Mouse (Mus musculus): Measurements from ENCODE around the gene Tnfaip8l1. TPM values are rescaled to one million over a fixed set of nuclear protein-coding genes. Genes with fewer than 3 reads are reported as not detected.

Tnfaip8l1 gene
- total and polyA plus RNA-seq, 3 experiments = 4.0 to 5.5 TPM; not detected in 1

GRCm38 (mm10) chr17:56212676-56213075, 50.4 kb downstream of the Tnfaip8l1 start:
- Histone ChIP-seq H3K79me2 (ENCODE audit: control insufficient read depth, insufficient read depth, low read length, poor library complexity) (peaks cover 7% of the 10 kb centered on the region; the same call in 1 of the 2 replicates), H3K9ac (ENCODE audit: control insufficient read depth, low read depth, low read length, poor library complexity, severe bottlenecking) (no peak overlapping the region), H3K4me3 (ENCODE audit: control insufficient read depth in 1 of 2, insufficient read depth in 1 of 2, low read depth in 2 of 2, low read length in 2 of 2) (no peak overlapping the region), H3K9me3 (replicated peaks; ENCODE audit: insufficient read depth, low read length) (no peaks in the 10 kb centered on the region), H3K4me1 (ENCODE audit: control insufficient read depth in 1 of 2, insufficient read depth in 2 of 2, low read length in 2 of 2) (peaks cover 0 to 9% of the 10 kb centered on the region in 2 experiments; a peak in 1 of 4 replicates), H3K36me3 (ENCODE audit: control insufficient read depth in 1 of 2, insufficient read depth in 2 of 2, low read length in 2 of 2) (peaks cover under 1 to 2% of the 10 kb centered on the region in 2 experiments; a peak in 2 of 4 replicates), H3K27ac (ENCODE audit: control insufficient read depth, low read depth, low read length) (no peak overlapping the region), H3K27me3 (ENCODE audit: control insufficient read depth in 1 of 2, insufficient read depth in 2 of 2, low read length in 2 of 2) (no peaks in the 10 kb centered on the region)
- no peak for TF ChIP-seq MEF2A (IDR thresholded peaks at IDR 0.05; ENCODE audit: extremely low read depth, insufficient replicate concordance, low read depth, low read length, poor library complexity, severe bottlenecking)
- no peak for TF ChIP-seq CHD2 (IDR thresholded peaks at IDR 0.05; ENCODE audit: low read length)
- TF ChIP-seq NRF1 (IDR thresholded peaks at IDR 0.05; ENCODE audit: insufficient read depth, low read depth, low read length, poor library complexity, severe bottlenecking) = no peak
- TF ChIP-seq ZMIZ1 (IDR thresholded peaks at IDR 0.05; ENCODE audit: low read depth, low read length) = no peak
- no peak for DNase-seq (ENCODE audit: low read depth, low spot score)

- peaks cover 13% of the 10 kb centered on the region for H3K79me2 ChIP-seq (ENCODE audit: control insufficient read depth, insufficient read depth, low read length, poor library complexity)
- TF ChIP-seq NELFE (IDR thresholded peaks at IDR 0.05; ENCODE audit: low read depth, low read length) (no peak), TBP (IDR thresholded peaks at IDR 0.05; ENCODE audit: low read depth, low read length) (no peak), POLR2AphosphoS2 (IDR thresholded peaks at IDR 0.05; ENCODE audit: low read length) (no peak), JUND (IDR thresholded peaks at IDR 0.05; ENCODE audit: low read depth, low read length) (no peak), TCF12 (IDR thresholded peaks at IDR 0.05; ENCODE audit: low read depth, low read length) (no peak), GABPA (IDR thresholded peaks at IDR 0.05; ENCODE audit: low read depth, low read length) (no peak), ETS1 (IDR thresholded peaks at IDR 0.05; ENCODE audit: low read depth, low read length) (no peak), HCFC1 (IDR thresholded peaks at IDR 0.05; ENCODE audit: low read depth, low read length) (no peak), ZNF384 (IDR thresholded peaks at IDR 0.05; ENCODE audit: low read depth, low read length) (no peak), SIN3A (IDR thresholded peaks at IDR 0.05; ENCODE audit: low read length) (no peak), E2F4 (IDR thresholded peaks at IDR 0.05; ENCODE audit: borderline replicate concordance, low read depth, low read length) (no peak), KAT2A (conservative IDR thresholded peaks at IDR 0.05; ENCODE audit: low read depth, low read length) (no peak), USF2 (IDR thresholded peaks at IDR 0.05; ENCODE audit: borderline replicate concordance in 1 of 2, insufficient read depth in 1 of 2, low read depth in 1 of 2, low read length in 2 of 2) (no peak), TAL1 (IDR thresholded peaks at IDR 0.05; ENCODE audit: low read length) (no peak), MYC (IDR thresholded peaks at IDR 0.05; ENCODE audit: low read depth, low read length) (no peak), MAFK (IDR thresholded peaks at IDR 0.05; ENCODE audit: borderline replicate concordance, low read depth, low read length) (no peak)
- H3K27ac ChIP-seq (ENCODE audit: control insufficient read depth, low read depth, low read length) = no peak overlapping the region
- H3K9ac ChIP-seq (ENCODE audit: control insufficient read depth, low read depth, low read length, poor library complexity, severe bottlenecking) = no peak overlapping the region
- no peak for DNase-seq (ENCODE audit: low read depth, low spot score)
- H3K27me3 ChIP-seq (ENCODE audit: control insufficient read depth in 1 of 2, insufficient read depth in 2 of 2, low read length in 2 of 2) = no peaks in the 10 kb centered on the region
- H3K36me3 ChIP-seq (ENCODE audit: control insufficient read depth in 1 of 2, insufficient read depth in 2 of 2, low read length in 2 of 2) = peaks cover 2 to 3% of the 10 kb centered on the region in 2 experiments; a peak in 2 of 4 replicates
- peaks cover 0 to 14% of the 10 kb centered on the region in 2 experiments; a peak in 3 of 4 replicates for H3K4me1 ChIP-seq (ENCODE audit: control insufficient read depth in 1 of 2, insufficient read depth in 2 of 2, low read length in 2 of 2)
- no peaks in the 10 kb centered on the region for H3K9me3 ChIP-seq (replicated peaks; ENCODE audit: insufficient read depth, low read length)
- no peak overlapping the region for H3K4me3 ChIP-seq (ENCODE audit: control insufficient read depth in 1 of 2, insufficient read depth in 1 of 2, low read depth in 2 of 2, low read length in 2 of 2)
Observed at GRCm38 (mm10) chr17:56214229-56214628, 52.0 kb downstream of the Tnfaip8l1 start.
